In genomic region chr14:35773306-35773705, GRCm38 (mm10) we compare ENCODE assay signal across 25 mouse cellular contexts. TPM values are rescaled to one million over a fixed set of nuclear protein-coding genes. Genes with fewer than 3 reads are reported as not detected.
DNase-seq lines count a peak whose midpoint lies in the region; ATAC-seq and TF ChIP-seq lines count a peak whose summit lies in the region.
"Had no signal": no experiment of that assay in that cellular context is flagged by ENCODE, and none has a peak within 500 bp of the region (broad histone marks: within the 10 kb centered on the region; RNA-seq: fewer than 3 reads in every experiment).

No protein-coding gene starts in this region.

- H3K27me3 ChIP-seq in forebrain, embryonic 14.5 days (replicated peaks; ENCODE audit: control insufficient read depth, insufficient read depth, low read length): no peaks in the 10 kb centered on the region
- H3K27me3 ChIP-seq in forebrain, embryonic 12.5 days: no peaks in the 10 kb centered on the region
- H3K27me3 ChIP-seq in lung, embryonic 14.5 days (ENCODE audit: insufficient read depth, low read length): no peaks in the 10 kb centered on the region
- no peaks in the 10 kb centered on the region for H3K27me3 ChIP-seq in lung, postnatal 0 days (replicated peaks; ENCODE audit: insufficient read depth, low read length)
- H3K27me3 ChIP-seq: embryonic facial prominence, embryonic 13.5 days; forebrain, embryonic 15.5 days; Patski had no signal

- H3K4me1 ChIP-seq in forebrain, embryonic 14.5 days (ENCODE audit: control insufficient read depth, insufficient read depth, low read length): no peaks in the 10 kb centered on the region
- H3K4me1 ChIP-seq in forebrain, embryonic 12.5 days: no peaks in the 10 kb centered on the region
- H3K4me1 ChIP-seq in lung, embryonic 14.5 days (ENCODE audit: insufficient read depth): no peaks in the 10 kb centered on the region
- H3K4me1 ChIP-seq in lung, postnatal 0 days (ENCODE audit: insufficient read depth, low read depth, low read length): no peaks in the 10 kb centered on the region
- H3K4me1 ChIP-seq: embryonic facial prominence, embryonic 13.5 days; forebrain, embryonic 15.5 days had no signal

- H3K27ac ChIP-seq in forebrain, embryonic 14.5 days (ENCODE audit: low read depth, low read length): no peak overlapping the region
- no peak overlapping the region for H3K27ac ChIP-seq in forebrain, embryonic 12.5 days
- no peak overlapping the region for H3K27ac ChIP-seq in lung, embryonic 14.5 days (ENCODE audit: low read depth)
- H3K27ac ChIP-seq in lung, postnatal 0 days (ENCODE audit: low read length): no peak overlapping the region
- H3K27ac ChIP-seq: embryonic facial prominence, embryonic 13.5 days; forebrain, embryonic 15.5 days had no signal

- no peaks in the 10 kb centered on the region for H3K36me3 ChIP-seq in forebrain, embryonic 14.5 days (ENCODE audit: control insufficient read depth, insufficient read depth, low read length)
- no peaks in the 10 kb centered on the region for H3K36me3 ChIP-seq in forebrain, embryonic 12.5 days (replicated peaks)
- H3K36me3 ChIP-seq in lung, embryonic 14.5 days (ENCODE audit: insufficient read depth): no peaks in the 10 kb centered on the region
- no peaks in the 10 kb centered on the region for H3K36me3 ChIP-seq in lung, postnatal 0 days (ENCODE audit: insufficient read depth, low read length)
- H3K36me3 ChIP-seq: embryonic facial prominence, embryonic 13.5 days; forebrain, embryonic 15.5 days had no signal

- WGBS in forebrain, embryonic 14.5 days: 88% methylated on average over 1 of the region's 1 CpGs
- WGBS in forebrain, embryonic 12.5 days: 94% methylated on average over 1 of the region's 1 CpGs
- WGBS in lung, embryonic 14.5 days: 94% methylated on average over 1 of the region's 1 CpGs
- WGBS in lung, postnatal 0 days: 89% methylated on average over 1 of the region's 1 CpGs

- ATAC-seq in forebrain, embryonic 14.5 days: no peak
- ATAC-seq in forebrain, embryonic 12.5 days (ENCODE audit: low FRiP score): no peak
- no peak for ATAC-seq in lung, embryonic 14.5 days (ENCODE audit: insufficient read depth)
- ATAC-seq in lung, postnatal 0 days: no peak
- ATAC-seq: activated CD4-positive, CD25-positive, alpha-beta regulatory T cell, adult 4 months; forebrain, embryonic 15.5 days; forebrain, postnatal 0 days; Patski had no signal

- TF ChIP-seq EP300 in lung, postnatal 0 days (IDR thresholded peaks at IDR 0.05): no peak

- no peak overlapping the region for H3K4me3 ChIP-seq in forebrain, embryonic 14.5 days (ENCODE audit: low read depth, low read length)
- H3K4me3 ChIP-seq in forebrain, embryonic 12.5 days (replicated peaks): no peak overlapping the region
- H3K4me3 ChIP-seq in lung, embryonic 14.5 days (ENCODE audit: low read depth, low read length): no peak overlapping the region
- no peak overlapping the region for H3K4me3 ChIP-seq in lung, postnatal 0 days (ENCODE audit: low read depth, low read length)
- H3K4me3 ChIP-seq: embryonic facial prominence, embryonic 13.5 days; forebrain, embryonic 15.5 days had no signal

- H3K4me2 ChIP-seq in forebrain, embryonic 14.5 days (ENCODE audit: low read length): no peak overlapping the region
- no peak overlapping the region for H3K4me2 ChIP-seq in forebrain, embryonic 12.5 days
- H3K4me2 ChIP-seq in lung, embryonic 14.5 days: no peak overlapping the region
- H3K4me2 ChIP-seq in lung, postnatal 0 days (replicated peaks; ENCODE audit: low read depth, low read length): no peak overlapping the region
- H3K4me2 ChIP-seq: embryonic facial prominence, embryonic 13.5 days; forebrain, embryonic 15.5 days had no signal

- peak; percentile 7 for DNase-seq in forebrain, embryonic 14.5 days (ENCODE audit: low spot score)
- peak; percentile 9 for DNase-seq in lung, embryonic 14.5 days
- DNase-seq in lung, postnatal 0 days (ENCODE audit: low spot score): no peak
- DNase-seq in retina, postnatal 1 day: peak; percentile 52
- no peak for DNase-seq in retina, embryonic 14.5 days (ENCODE audit: low spot score)
- DNase-seq in brain, embryonic 14.5 days (ENCODE audit: low read depth): peak; percentile 32
- no peak for DNase-seq in cerebellum, adult 9-11 months
- DNase-seq: adrenal gland, adult 8-10 months; adrenal gland, postnatal 14 days; adrenal gland, postnatal 36 days; cerebellum, adult 11 months; cerebellum, adult 18-20 months; cerebellum, adult 8-10 months; cerebellum, postnatal 10 days; cerebellum, postnatal 25 days; forebrain, postnatal 0 days had no signal

- H3K9me3 ChIP-seq in forebrain, embryonic 14.5 days (replicated peaks; ENCODE audit: control insufficient read depth, low read length): no peaks in the 10 kb centered on the region
- no peaks in the 10 kb centered on the region for H3K9me3 ChIP-seq in forebrain, embryonic 12.5 days
- no peaks in the 10 kb centered on the region for H3K9me3 ChIP-seq in lung, embryonic 14.5 days (ENCODE audit: low read depth, low read length)
- H3K9me3 ChIP-seq in lung, postnatal 0 days (ENCODE audit: low read length): no peaks in the 10 kb centered on the region
- H3K9me3 ChIP-seq: embryonic facial prominence, embryonic 13.5 days; forebrain, embryonic 15.5 days had no signal

- H3K9ac ChIP-seq in forebrain, embryonic 14.5 days (ENCODE audit: low read length): no peak overlapping the region
- H3K9ac ChIP-seq in forebrain, embryonic 12.5 days: no peak overlapping the region
- H3K9ac ChIP-seq in lung, embryonic 14.5 days: no peak overlapping the region
- no peak overlapping the region for H3K9ac ChIP-seq in lung, postnatal 0 days (replicated peaks; ENCODE audit: low read depth)
- H3K9ac ChIP-seq: embryonic facial prominence, embryonic 13.5 days; forebrain, embryonic 15.5 days; forebrain, postnatal 0 days had no signal

- TF ChIP-seq POLR2A in brain, embryonic 14.5 days (IDR thresholded peaks at IDR 0.05; ENCODE audit: borderline replicate concordance, extremely low read depth, insufficient read depth, insufficient read length, poor library complexity, severe bottlenecking): no peak

- TF ChIP-seq CTCF in lung, embryonic 14.5 days (IDR thresholded peaks at IDR 0.05; ENCODE audit: low read depth): no peak
- no peak for TF ChIP-seq CTCF in lung, postnatal 0 days (IDR thresholded peaks at IDR 0.05)
- TF ChIP-seq CTCF in brain, embryonic 14.5 days (IDR thresholded peaks at IDR 0.05; ENCODE audit: borderline replicate concordance, extremely low read depth, insufficient read depth, insufficient read length): no peak

RNA-seq across cellular contexts. Expression of gene 4930596D02Rik, which starts 38.5 kb away (rescaled TPM):
- not detected in 2 replicates for polyA plus RNA-seq in forebrain, embryonic 14.5 days (2014; fragmentation: Nextera tagmentation; extraction: Ambion mirVana)
- polyA plus RNA-seq in forebrain, embryonic 12.5 days (2016; fragmentation: Nextera tagmentation; extraction: Ambion mirVana): not detected in 2 replicates
- polyA plus RNA-seq in lung, embryonic 14.5 days (2014; fragmentation: Nextera tagmentation; extraction: Ambion mirVana): not detected in 2 replicates
- polyA plus RNA-seq in lung, postnatal 0 days (2015; fragmentation: Nextera tagmentation; extraction: Ambion mirVana): not detected in 2 replicates
- not detected in 2 replicates for polyA plus RNA-seq in brain, embryonic 14.5 days (2012; rRNA removed)
- polyA plus RNA-seq: activated CD4-positive, CD25-positive, alpha-beta regulatory T cell, adult 4 months; C2C12; cortical plate, adult 2 months; embryonic facial prominence, embryonic 11.5 days; embryonic facial prominence, embryonic 13.5 days; forebrain, embryonic 11.5 days; forebrain, embryonic 15.5 days; forebrain, postnatal 0 days; Patski had no signal

Comparison
In these comparisons a context has a peak if more than half of its experiments do, and no peak if none do; other contexts are left out.
1. DNase-seq: peak in forebrain, embryonic 14.5 days (single experiment), lung, embryonic 14.5 days (single experiment), retina, postnatal 1 day (single experiment) and brain, embryonic 14.5 days (single experiment); none in lung, postnatal 0 days (single experiment), retina, embryonic 14.5 days (single experiment) and cerebellum, adult 9-11 months (single experiment).